Mouse (Mus musculus) thymus, postnatal 10 days (tissue): Measurements from ENCODE around the gene Lin37.
A peak's percentile ranks its signal among the peaks of the same experiment; 100 is the strongest.

Source experiments
- DNase-seq, 2 experiments: peaks; one replicate each; pipeline ENCODE4 v3.0.0; 2021; ENCODE audit warnings: low spot score in 2 of 2

Lin37 gene

DNA sequence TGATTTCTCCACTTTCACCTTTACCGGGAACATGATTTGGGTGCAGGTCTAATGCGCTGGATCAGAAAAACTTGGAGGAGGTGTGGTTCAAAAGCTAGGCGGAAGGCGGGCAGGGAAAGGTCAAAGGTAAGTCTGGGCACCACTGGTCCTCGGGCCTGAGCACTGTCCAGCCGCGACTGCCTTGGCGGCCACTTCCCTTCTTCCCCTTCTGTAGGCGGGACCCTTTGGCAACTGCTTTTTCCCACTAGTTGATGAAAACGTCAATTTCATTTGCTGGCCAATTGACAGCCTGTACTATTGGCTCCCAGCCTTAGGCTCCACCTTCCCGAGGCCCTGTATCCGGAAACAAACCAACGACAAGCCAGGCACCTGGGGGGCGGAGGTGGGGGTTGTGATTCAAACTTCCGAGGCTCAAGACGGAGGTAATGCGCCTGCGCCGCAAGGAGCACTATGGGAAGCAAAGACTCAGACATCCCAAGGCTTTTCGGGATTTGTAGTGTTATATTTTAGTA is at the start of gene Lin37:
TSS of gene Lin37 (minus strand) at position 396 of the 512 bp plus-strand sequence.
- peak; percentile 91 to 93 for DNase-seq

DNA sequence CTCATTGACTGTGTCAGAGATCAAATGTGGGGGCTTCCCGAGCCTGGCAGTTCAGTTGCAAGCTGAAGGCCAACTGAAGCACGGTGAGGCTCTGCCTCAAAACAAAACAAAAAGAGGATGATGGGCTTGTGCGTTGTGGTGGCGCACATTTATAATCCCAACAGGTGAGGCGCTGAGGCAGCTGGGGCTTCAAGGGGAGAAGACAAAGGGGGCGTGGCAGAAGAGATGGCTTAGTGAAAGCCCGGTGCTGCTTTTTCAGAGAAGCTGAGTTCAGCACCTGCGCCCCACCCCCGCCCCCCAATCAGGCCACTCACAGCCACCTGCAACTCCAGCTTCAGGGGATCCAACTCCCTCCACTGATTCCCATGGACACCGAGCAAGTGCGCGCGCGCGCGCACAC is 48.8 kb upstream of the Lin37 start:
- DNase-seq: no peak

DNA sequence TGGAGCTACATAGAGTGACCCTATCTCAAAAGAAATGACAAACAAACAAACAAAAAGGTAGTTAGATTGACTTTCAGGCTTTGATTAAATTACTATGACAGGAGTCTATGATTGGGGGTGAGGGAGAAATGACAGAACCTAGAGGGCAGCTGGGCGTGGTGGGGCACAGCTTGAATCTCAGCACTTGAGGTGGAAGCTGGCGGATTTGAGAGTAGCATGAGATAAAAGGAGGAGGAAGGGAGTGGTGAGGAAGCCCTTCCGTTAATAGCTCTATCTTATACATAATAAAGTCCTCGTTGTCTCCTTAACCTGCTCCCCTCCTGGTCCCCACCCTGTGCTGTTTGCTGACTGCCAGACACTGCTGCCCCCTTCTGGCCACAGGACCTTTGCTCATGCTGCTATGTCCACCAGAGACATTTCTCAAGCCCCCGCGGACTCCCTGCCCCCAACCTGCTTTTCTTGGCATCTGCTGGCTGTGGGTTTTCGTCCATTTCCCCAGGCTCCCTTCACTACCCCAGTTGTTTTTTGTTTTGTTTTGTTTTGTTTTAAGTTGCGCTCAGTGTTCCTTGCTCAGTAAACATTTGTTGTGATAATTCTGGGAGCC is 48.2 kb upstream of the Lin37 start:
- DNase-seq: peak; percentile 33 to 68

DNA sequence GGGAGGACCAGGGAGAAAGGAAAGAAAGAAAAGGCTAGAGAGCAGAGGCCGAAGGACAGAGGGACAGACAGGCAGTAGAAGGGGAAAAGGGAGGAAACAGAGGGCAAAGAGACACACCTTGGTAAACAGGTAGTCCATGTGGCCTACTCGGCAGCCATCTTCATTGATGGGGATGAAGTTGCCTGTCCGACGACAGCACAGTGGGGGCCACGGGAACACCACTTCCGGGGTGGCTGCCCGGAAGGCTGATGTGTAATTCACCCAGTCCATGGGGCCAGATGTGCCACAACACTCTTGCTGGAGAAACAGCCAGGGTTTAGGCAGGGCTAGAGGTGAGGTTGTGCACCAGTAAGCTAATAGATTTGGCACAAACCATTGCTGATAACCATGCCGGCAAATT is 45.3 kb upstream of the Lin37 start:
- DNase-seq: no peak

DNA sequence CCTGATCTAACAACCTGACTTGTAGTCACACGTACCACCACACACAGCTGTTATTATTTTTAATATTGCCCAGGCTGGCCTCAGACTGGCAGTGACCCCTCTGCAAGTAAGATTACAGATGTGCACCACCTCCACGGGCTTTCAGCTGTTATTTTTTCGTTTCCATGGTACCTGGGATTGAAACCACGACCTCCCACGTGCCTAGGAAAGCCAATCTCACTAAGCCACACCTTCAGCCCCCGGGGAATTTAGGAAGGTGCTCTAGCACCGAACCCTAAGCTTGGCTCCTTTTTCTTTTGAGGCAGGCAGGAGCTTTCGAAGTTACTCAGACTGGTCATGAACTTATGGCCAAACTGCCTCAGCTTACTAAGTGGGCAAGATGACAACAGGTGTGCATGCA is 44.8 kb upstream of the Lin37 start:
- DNase-seq: no peak

DNA sequence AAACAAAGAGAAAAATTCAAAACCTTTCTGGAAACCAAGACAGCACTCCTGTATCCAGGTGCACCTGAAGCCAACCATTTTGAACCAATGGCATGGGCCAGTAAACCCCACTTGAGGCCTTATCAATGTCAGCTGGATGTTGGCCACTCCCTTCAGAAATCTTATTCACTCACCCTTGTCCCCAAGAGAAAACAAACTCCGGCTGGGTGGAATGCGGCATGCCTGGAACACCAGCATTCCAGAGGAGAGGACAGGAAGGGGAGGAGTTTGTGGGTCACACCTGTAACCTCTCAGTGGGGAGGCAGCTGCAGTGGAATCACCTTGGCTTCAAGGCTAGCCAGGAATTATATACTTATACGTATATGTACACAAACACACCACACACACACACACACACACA is 42.9 kb upstream of the Lin37 start:
- DNase-seq: no peak

DNA sequence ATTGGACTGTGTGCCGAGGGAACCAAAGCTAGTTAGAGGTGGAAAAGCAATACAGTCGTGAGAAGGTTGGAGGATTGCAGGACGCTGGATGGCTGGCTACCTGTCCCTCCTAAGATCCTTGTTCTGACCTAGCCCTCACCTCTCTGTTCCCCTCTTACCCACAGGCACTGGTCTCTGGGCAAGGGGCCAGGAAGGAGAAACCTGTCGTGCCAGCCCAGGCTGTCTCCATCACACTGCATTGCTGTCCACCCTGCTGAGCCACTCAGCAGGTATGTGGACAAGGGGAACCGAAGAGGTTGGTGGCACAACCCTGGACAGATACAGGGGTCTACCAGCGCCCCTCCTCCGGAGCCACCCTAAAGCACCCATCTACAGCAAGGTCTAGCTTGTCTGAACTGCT is 41.0 kb upstream of the Lin37 start:
- no peak for DNase-seq

DNA sequence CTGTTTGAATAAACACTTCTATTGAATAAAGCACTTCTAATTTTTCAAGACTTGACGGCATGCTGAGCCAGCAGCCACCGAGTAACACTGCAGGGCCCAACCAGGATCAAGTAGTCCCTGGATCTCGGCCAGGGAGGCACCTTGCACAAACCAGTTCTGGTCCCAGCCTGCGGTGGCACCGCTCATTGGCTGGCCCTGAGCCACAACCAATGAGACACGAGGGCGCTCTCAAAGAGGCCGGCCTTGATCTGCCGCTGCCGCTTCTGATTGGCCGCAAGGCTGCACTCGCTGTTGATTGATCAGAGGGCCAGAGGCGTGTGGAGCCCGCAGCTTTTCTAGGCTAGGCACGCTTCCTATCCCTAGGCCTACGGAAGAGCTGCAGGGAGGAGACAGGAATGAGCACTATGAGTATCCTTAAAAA is 40.3 kb upstream of the Lin37 start:
- DNase-seq: peak; percentile 54 to 61

DNA sequence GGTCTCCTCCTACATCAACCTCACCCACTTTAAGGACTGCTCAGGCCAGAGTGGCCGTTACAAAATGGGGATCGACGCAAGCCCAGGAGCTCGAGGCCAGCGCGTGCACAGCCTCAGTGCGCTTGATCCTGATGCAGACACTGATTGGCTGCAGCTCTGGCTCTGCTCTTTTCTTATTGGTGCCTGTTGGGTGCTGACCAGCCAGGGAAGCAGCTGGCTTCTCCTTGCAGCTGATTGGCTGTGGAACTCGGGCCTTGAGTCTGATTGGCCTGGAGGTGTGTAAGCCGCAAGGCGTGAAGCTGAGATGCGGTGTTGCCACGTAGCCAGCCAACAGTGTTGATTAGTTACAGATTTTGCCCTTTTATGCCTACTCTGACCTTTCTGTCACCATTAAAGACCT is 39.1 kb upstream of the Lin37 start, which contains the start of gene Zbtb32:
TSS of gene Zbtb32 (minus strand) at position 124 of the 400 bp plus-strand sequence.
- DNase-seq: no peak

DNA sequence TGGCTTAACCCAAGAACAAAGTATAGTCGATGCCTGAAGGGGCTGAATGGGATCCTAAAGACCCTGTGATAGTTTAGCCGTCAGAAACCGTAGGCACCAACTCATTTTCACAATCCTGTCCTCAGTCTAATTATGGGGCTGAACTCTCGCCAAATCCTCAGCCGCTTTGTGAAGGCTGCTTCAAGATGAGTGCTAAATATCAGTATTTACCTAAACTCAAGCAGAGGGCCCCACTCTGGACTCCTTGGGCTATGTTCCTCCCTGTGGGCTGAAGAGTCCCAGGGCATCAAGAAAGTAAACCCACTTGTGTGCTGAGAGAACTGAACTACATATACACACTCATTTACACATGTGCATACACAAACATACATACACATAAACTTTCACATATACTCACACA is 37.2 kb upstream of the Lin37 start:
- no peak for DNase-seq

DNA sequence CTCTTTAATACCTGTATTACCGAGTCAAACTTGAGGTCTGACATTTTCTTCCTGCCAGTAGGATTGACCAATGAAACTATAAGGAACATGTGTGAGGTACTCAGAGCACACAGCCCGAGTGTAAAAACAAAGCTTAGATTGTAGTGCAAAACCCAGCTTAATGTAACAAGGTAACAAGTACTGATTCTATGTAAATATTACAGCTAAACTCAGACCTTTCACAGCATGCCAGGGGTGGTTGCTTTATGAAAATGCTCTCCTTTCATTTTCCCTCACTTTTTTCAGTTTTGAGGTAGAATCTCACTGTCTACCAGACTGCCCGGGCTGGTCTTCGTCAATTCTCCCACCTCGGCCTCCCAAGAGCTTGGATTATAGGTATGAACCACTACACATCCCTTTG is 36.5 kb upstream of the Lin37 start:
- DNase-seq: no peak

DNA sequence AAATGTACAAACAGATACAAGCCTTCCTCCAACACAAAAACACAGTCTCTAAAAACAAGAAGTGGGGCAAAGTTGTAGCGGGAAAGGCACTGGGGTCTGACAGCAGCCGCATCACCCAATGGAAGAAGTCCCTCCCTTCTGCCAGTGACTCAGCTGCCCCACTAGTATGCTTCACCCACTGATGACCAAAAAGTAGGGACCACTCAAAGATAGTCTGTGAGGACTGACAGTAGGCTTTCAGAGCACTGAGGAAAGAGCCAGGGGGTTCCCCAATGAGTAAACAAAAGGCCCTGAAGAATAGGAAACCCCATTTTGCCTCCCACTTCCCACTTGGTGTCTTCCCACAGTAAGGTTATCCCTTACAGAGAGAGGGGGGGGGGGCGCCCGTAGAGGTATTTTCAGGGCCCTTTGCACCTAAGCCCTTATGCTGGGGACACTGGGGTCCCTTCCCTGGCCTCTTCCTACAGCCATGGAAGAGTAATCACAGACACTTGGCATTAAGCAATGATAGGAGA is 34.9 kb upstream of the Lin37 start:
- DNase-seq: no peak

DNA sequence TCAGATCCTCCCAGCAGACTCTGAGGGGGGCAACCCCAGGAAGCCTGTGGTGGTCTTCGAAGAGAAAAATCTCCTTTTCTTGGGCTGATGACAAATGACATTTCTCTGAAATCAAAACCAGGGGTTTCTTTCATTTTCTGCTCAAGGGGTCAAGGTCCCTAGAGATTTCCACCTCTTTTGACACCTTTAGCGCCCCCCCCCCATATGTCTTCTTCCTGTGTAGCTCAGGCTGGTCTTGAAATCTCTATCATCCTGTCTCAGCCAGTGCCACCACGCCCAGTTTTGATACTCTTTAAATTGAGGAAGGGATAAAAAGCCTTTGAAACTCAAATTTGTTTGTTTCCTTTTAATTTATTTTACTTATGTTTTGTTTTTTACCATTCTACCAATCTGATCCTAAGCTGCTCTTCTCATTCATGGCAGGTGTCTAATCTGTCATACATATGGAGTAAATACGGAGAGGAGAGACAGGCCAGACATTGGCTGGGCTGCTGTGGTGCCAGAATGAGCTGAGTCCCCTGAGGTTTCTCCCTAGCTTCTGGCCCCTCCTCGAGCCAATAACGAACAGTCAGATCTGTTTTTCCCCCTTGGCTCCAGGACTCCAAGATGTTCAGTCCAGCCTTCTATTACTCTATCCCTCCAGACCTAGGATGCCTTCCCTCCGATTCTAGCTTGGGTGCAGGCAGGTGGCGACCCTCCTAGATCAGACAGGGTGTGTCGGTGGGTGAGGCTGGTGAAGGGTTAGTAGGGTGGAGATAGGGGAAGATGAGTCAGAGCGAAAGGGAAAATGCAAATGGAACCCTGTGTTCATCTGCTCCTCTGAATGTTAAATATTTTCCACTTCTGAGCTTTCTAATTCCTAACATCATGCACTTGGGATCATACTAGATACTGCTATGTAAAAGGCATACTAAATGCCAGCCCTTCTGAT is 34.2 kb upstream of the Lin37 start:
- DNase-seq: no peak

DNA sequence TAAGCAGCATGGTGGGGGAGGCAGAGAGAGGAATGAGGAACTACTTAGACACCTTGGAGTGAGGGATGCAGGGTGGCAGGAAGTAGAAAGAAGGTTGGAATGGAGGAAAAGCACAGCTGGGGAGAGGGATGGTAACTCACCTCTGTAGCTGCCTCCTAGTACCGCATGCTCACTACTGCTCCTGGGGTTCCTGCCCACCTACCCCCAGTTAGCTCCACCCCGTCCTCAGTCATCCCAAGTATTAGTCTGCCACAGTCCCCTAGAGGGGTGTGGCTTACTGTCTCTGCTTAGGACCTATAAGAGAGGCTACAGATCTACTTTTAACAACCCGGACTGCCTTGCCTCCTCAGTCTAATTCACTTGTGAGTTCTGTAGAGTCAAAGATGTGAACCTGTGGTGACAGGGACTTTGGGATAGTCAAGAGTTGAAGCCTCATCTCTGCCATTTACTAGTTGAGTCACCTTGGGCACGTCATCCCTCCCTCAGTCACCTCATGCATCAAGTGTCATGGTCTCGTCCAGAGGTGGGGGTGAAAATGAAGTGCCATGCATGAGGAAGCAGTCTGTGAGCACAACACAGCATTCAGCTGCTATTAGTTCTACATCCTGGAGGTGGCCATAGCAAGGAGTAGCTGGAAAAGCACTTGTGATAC is 33.3 kb upstream of the Lin37 start:
- no peak for DNase-seq

DNA sequence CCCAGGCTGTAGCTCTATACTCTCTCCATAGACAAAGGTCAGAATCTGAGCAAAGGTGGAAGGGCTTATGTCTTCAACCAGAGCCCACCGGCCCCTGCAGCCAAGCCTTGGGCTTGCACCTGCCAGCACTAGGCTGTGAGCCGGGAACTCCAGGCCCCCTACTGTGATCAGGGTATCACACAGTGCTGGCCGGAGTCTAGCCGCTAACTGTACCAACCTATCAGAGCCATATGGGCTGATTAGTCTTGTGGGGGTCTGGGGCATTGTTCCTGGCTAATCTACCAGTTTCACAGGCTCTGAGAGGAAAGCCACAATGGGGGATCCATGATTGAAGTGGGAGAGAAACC is 31.9 kb upstream of the Lin37 start:
- DNase-seq: no peak

DNA sequence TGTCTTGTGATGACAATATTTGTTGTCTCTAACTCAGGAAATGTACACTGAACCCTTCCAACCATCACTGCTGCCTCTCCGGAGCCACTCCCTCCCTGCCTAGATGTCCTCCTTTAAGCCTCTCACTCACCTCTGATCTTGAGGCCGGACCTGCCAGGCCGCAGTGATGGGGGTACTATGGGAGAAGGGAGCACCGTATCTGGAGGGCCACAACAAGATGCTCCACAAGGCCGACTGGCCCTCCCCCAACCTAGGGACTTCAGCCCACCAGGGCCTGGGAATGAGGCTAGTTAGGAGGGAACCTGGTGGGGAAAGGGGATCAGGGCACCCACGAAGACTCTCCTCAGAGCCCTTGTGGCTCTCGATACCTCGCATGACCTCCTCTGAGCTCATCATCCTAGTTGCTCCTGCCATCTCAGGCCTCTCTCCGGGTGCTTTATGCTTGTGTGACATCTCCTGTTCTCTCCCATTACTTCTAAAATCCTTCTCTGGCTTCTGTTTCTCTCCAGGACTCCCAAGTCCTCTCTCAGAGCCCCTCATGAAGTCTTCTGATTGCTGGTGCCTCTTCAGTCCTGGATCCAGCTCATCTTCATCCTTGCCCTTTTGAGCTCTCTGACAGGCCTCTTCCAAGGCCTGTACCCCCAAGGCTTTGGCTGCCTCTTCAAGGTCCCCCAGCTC is 31.4 kb upstream of the Lin37 start:
- DNase-seq: no peak

DNA sequence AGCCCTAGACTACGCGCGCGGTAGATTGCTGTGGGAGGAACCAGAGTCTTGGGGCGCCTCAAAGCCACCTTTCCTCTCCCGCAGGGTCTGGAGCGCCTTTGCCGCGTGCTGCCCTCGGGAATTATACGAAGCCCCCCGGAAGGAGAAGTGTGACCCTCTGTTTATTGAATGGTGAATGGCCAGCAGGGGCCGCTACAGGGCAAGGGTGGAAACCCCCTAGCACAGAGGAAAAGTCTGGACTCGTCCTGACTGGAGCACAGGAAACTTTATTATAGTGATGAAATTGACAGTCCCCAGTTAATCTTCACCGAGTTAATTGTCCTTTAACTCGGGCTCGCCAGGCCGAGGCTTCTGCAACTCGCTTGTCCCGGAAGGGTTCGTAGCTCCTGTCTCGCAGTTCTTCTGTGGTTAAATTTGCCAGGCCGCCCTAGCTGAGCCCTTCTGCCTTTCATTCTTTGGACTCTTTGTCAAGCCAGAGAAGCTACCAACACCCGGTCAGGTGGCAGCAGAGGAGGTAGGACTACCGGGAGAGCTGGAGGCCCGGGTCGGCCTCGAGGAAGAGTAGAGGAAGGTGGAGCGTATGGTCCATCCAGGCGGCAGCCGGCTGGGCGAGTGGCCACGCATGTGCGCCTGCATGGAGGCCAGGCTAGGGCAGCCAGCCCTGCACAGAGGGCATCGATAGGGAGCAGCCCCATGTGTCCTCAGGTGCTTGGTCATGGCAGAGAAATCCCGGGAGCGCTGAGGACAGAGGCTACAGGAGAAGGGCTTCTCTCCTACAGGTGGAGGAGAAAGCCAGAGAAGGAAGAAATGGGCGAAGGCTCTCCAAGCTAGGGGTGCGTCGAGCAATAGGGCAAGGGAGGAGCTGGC is 30.0 kb upstream of the Lin37 start:
- DNase-seq: peak; percentile 76 to 88

DNA sequence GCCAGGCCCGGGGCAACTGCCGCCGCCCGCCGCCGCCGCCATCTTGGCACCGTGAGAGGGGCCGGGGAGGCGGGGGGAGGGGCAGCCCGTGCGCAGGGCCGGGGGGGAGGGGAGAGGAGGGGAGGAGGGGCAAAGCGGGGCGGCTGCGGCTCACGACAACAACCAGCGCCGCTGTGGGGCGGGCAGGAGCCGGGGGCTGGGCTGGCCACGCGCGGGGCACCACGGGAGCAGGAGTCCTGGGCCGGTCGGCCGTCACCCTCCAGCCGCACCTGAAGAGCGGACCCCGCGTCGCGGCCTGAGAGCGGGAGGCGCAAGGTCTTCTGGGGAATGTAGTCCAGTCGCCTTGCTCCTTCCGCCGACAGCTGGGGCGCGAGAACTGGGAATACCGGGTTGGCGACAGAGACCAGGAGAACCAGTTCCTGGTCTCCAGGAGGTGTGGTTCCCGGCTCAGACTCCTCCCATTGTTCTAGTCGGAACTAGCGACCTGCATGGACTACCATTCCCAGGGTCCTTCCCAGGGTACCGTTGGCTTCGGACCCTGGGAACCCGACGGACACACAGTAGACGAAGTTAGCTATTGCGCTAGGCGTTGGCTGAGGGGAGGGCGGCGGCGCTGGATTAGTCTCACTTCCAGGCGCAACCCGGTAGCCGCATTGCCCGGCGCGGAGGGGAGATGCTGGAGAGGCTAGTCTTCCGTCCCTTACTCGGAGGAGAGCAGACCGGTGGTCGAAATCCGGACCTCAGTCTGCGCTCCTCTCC is 29.2 kb upstream of the Lin37 start, which contains the start of gene Kmt2b:
TSS of gene Kmt2b (minus strand) at position 51 of the 759 bp plus-strand sequence.
- peak; percentile 86 to 91 for DNase-seq

DNA sequence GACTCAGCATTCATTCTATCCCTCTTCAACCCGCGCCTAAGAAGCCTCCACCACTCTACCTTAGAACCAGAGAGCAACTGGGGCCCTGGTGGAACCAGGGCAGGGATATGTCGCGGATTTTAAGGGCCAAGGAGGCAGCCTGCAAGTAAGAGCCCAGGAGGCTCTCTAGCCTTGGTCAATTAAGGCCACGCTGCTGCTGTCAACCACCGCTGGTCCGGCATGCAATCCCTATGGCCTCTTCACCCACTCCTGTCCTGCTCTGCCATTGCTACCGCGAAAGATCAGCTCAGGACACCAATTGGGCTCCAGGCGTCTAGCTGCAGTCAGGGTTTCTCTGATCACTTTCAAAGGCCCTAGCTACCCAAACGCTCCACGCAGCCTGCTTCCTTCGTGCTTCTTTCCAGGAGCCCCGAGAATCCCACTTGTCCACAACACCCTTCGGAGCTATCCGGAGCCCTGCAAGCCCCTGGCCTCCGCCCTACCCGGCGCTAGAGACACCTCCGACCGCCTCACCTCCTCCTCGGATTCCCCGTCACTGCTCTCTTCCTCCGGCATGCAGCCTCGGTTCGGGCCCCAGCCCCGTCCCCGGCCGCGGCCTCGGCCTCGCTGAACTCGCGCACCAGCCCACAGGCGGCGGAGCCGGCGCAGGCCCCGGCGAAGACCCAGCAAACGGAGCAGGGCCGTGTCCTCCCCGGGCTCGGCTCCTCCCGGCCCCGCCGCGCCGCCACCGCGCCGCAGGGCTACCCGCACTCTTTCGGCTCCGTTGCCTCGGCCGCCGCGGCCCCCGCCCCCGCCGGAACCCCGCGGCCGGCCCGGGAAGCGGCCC is 28.4 kb upstream of the Lin37 start:
- peak; percentile 51 to 56 for DNase-seq
